Mouse (Mus musculus) liver, embryonic 15.5 days (tissue): ENCODE measurements around the gene Phyhipl. TPM values are rescaled to one million over a fixed set of nuclear protein-coding genes. Genes with fewer than 3 reads are reported as not detected.

Source experiments
- ATAC-seq: fragments of 200-750 bp; cut with Nextera tagmentation; 2 replicates; pipeline ENCODE4 v1.8.0; 2017; ENCODE audit warnings: moderate number of reproducible peaks, mild to moderate bottlenecking, moderate library complexity; ENCODE audit not compliant: insufficient read depth
- H3K27ac ChIP-seq: fragments of 300-500 bp; sonication (generic); replicated peaks from 2 replicates; pipeline ENCODE4 v1.5.1; 2015; ENCODE audit warnings: mild to moderate bottlenecking, inconsistent platforms
- H3K27me3 ChIP-seq: fragments of 300-500 bp; sonication (generic); 2 replicates; pipeline ENCODE4 v1.6.1; 2015; ENCODE audit warnings: mild to moderate bottlenecking, inconsistent platforms
- H3K36me3 ChIP-seq: fragments of 300-500 bp; sonication (generic); replicated peaks from 2 replicates; pipeline ENCODE4 v1.6.1; 2015; ENCODE audit warnings: moderate library complexity, mild to moderate bottlenecking, inconsistent platforms
- H3K4me1 ChIP-seq: fragments of 300-500 bp; sonication (generic); replicated peaks from 2 replicates; pipeline ENCODE4 v1.6.1; 2015; ENCODE audit warnings: inconsistent platforms
- H3K4me2 ChIP-seq: fragments of 300-500 bp; sonication (generic); 2 replicates; pipeline ENCODE4 v1.6.1; 2015; ENCODE audit warnings: moderate library complexity, mild to moderate bottlenecking, inconsistent platforms
- H3K4me3 ChIP-seq: fragments of 300-500 bp; sonication (generic); replicated peaks from 2 replicates; pipeline ENCODE4 v1.5.1; 2015; ENCODE audit warnings: mild to moderate bottlenecking, inconsistent platforms
- H3K9ac ChIP-seq: fragments of 300-500 bp; sonication (generic); 2 replicates; pipeline ENCODE4 v1.6.1; 2015; ENCODE audit warnings: moderate library complexity, mild to moderate bottlenecking, inconsistent platforms
- H3K9me3 ChIP-seq: fragments of 300-500 bp; sonication (generic); replicated peaks from 2 replicates; pipeline ENCODE4 v1.6.1; 2016; ENCODE audit warnings: inconsistent platforms
- WGBS: fragments of 180-500 bp; shearing (Covaris S2); methylation state at CpG from one replicate; pipeline ENCODE4 v1.1.7; 2015; ENCODE audit warnings: mixed read lengths; ENCODE audit not compliant: insufficient replicate concordance; 5-methylcytosine and 5-hydroxymethylcytosine counted together
- polyA plus RNA-seq: library from polyadenylated mRNA; unstranded; fragments of >200 nt; fragmentation: Nextera tagmentation; extraction: Ambion mirVana; gene quantifications from 2 replicates; pipeline ENCODE4 v1.2.1, GENCODE M21; 2015

Gene Phyhipl
- polyA plus RNA-seq, 1 experiment from 2014 or later = 0.08 TPM

GRCm38 (mm10) chr10:70530185-70530823 lies 125.5 kb downstream of the Phyhipl start:
- H3K9me3 ChIP-seq = no peaks in the 10 kb centered on the region
- no peaks in the 10 kb centered on the region for H3K36me3 ChIP-seq
- H3K4me2 ChIP-seq = no peak overlapping the region
- no peak overlapping the region for H3K27ac ChIP-seq
- WGBS = 76% methylated on average over 12 of the region's 12 CpGs
- ATAC-seq = no peak
- H3K27me3 ChIP-seq = no peaks in the 10 kb centered on the region
- no peak overlapping the region for H3K4me3 ChIP-seq
- no peak overlapping the region for H3K9ac ChIP-seq
- H3K4me1 ChIP-seq = no peaks in the 10 kb centered on the region

GRCm38 (mm10) chr10:70521379-70521778 lies 134.4 kb downstream of the Phyhipl start:
- no peaks in the 10 kb centered on the region for H3K36me3 ChIP-seq
- no peaks in the 10 kb centered on the region for H3K4me1 ChIP-seq
- no peak overlapping the region for H3K9ac ChIP-seq
- H3K9me3 ChIP-seq = no peaks in the 10 kb centered on the region
- 34% methylated on average over 5 of the region's 5 CpGs for WGBS
- no peak overlapping the region for H3K27ac ChIP-seq
- H3K27me3 ChIP-seq = peaks cover 26% of the 10 kb centered on the region; the same call in 1 of the 2 replicates
- H3K4me3 ChIP-seq = no peak overlapping the region
- no peak for ATAC-seq
- no peak overlapping the region for H3K4me2 ChIP-seq

- no peak for ATAC-seq
- Histone ChIP-seq H3K36me3 (no peaks in the 10 kb centered on the region), H3K4me1 (no peaks in the 10 kb centered on the region), H3K27ac (no peak overlapping the region), H3K9ac (no peak overlapping the region), H3K4me2 (peak overlapping the region; percentile 35), H3K4me3 (no peak overlapping the region), H3K27me3 (peaks cover 26% of the 10 kb centered on the region; the same call in 1 of the 2 replicates), H3K9me3 (no peaks in the 10 kb centered on the region)
- 3% methylated on average over 38 of the region's 38 CpGs for WGBS
These were observed 135.3 kb downstream of the Phyhipl start for GRCm38 (mm10) chr10:70520143-70521131.

- WGBS = 12% methylated on average over 14 of the region's 14 CpGs
- Histone ChIP-seq H3K4me1 (no peaks in the 10 kb centered on the region), H3K27me3 (peaks cover 26% of the 10 kb centered on the region; the same call in 1 of the 2 replicates), H3K36me3 (no peaks in the 10 kb centered on the region), H3K4me3 (no peak overlapping the region), H3K4me2 (no peak overlapping the region), H3K9ac (no peak overlapping the region), H3K27ac (no peak overlapping the region), H3K9me3 (no peaks in the 10 kb centered on the region)
- ATAC-seq = no peak
These were observed 136.1 kb downstream of the Phyhipl start for GRCm38 (mm10) chr10:70519640-70520099.

GRCm38 (mm10) chr10:70516661-70517060 lies 139.1 kb downstream of the Phyhipl start:
- Histone ChIP-seq H3K4me1 (no peaks in the 10 kb centered on the region), H3K27me3 (peaks cover 26% of the 10 kb centered on the region; the same call in 1 of the 2 replicates), H3K4me3 (no peak overlapping the region), H3K4me2 (no peak overlapping the region), H3K36me3 (no peaks in the 10 kb centered on the region), H3K9ac (no peak overlapping the region), H3K27ac (no peak overlapping the region), H3K9me3 (no peaks in the 10 kb centered on the region)
- WGBS = 58% methylated on average over 8 of the region's 8 CpGs
- no peak for ATAC-seq

- ATAC-seq = no peak
These were observed 140.9 kb downstream of the Phyhipl start for GRCm38 (mm10) chr10:70514848-70515247.

GRCm38 (mm10) chr10:70507880-70508279 lies 147.9 kb downstream of the Phyhipl start:
- H3K27me3 ChIP-seq = no peaks in the 10 kb centered on the region
- H3K4me2 ChIP-seq = no peak overlapping the region
- H3K9ac ChIP-seq = no peak overlapping the region
- no peaks in the 10 kb centered on the region for H3K4me1 ChIP-seq
- no peak for ATAC-seq
- WGBS = 66% methylated on average over 3 of the region's 3 CpGs
- H3K36me3 ChIP-seq = no peaks in the 10 kb centered on the region
- no peak overlapping the region for H3K27ac ChIP-seq
- no peak overlapping the region for H3K4me3 ChIP-seq
- 0 out of 2 replicates have a peak, but pooled peaks cover 7% of the 10 kb centered on the region for H3K9me3 ChIP-seq

More at GRCm38 (mm10) chr10:70514848-70515247, 140.9 kb downstream of the Phyhipl start:
- Histone ChIP-seq H3K9ac (no peak overlapping the region), H3K27ac (no peak overlapping the region), H3K9me3 (no peaks in the 10 kb centered on the region), H3K4me3 (no peak overlapping the region), H3K4me2 (no peak overlapping the region), H3K4me1 (no peaks in the 10 kb centered on the region), H3K36me3 (no peaks in the 10 kb centered on the region), H3K27me3 (peaks cover 10% of the 10 kb centered on the region; the same call in 1 of the 2 replicates)
- WGBS = 61% methylated on average over 9 of the region's 9 CpGs

Other genes with a start within 250 kb of the Phyhipl start
- 0.20 and 0.22 TPM in 2 replicates for gene Fam13c, start 215.5 kb downstream of the Phyhipl start, polyA plus RNA-seq